Mouse (Mus musculus) gastrocnemius, postnatal 25 days (tissue): ENCODE results near the gene Dock2. TPM values are rescaled to one million over a fixed set of nuclear protein-coding genes. Genes with fewer than 3 reads are reported as not detected.

Source experiments
- DNase-seq: peaks from one replicate; pipeline ENCODE4 v3.0.0; 2022
- total RNA-seq, 2 experiments: library from RNA; stranded (reverse); gene quantifications; 1 replicate in 1 of 2; 2 replicates in 1 of 2; pipeline ENCODE4 v1.2.3; 2021

Dock2 gene
- total RNA-seq, 2 experiments from 2014 or later, result 0.69 to 1.1 TPM

DNA sequence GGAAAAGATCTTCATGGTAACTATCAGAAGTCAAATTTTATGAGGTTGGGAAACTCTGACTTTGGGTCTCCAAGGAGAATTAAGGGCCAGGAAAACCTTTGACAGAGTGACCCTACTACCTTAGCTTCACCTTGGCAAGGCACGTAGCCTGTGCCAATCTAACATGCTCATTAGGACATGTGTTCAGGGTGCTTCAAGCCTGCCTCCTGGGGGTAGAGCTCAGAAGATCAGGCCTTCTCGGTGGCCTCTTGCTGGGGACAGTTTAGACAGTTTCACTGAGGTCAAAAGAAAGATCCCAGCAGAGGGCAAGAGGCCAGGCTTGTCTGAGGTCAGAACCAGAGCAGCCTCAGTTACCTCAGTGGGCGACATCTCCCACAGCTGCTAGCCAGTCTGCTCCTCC is 590.0 kb downstream of the Dock2 start:
- DNase-seq, result no peak

DNA sequence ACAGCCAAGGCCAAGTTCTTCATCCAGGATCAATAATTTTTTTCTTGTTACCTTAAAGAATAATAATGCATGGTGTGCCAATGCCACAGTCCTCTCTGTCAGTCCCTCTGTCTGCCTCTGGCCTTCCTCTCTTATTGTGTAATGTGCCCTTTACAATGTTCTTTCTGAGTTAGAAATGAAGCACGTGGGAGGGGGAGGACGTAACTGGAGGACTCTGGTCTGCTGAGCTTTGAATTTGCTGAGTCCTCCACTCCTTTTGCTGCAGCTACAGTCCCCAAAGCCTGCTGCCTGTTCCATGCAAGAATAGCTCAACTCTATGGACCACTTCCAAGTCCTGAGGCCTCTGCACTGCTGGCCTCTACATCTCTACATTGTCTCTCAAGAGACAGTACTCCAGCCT is 599.4 kb downstream of the Dock2 start:
- DNase-seq, result no peak

DNA sequence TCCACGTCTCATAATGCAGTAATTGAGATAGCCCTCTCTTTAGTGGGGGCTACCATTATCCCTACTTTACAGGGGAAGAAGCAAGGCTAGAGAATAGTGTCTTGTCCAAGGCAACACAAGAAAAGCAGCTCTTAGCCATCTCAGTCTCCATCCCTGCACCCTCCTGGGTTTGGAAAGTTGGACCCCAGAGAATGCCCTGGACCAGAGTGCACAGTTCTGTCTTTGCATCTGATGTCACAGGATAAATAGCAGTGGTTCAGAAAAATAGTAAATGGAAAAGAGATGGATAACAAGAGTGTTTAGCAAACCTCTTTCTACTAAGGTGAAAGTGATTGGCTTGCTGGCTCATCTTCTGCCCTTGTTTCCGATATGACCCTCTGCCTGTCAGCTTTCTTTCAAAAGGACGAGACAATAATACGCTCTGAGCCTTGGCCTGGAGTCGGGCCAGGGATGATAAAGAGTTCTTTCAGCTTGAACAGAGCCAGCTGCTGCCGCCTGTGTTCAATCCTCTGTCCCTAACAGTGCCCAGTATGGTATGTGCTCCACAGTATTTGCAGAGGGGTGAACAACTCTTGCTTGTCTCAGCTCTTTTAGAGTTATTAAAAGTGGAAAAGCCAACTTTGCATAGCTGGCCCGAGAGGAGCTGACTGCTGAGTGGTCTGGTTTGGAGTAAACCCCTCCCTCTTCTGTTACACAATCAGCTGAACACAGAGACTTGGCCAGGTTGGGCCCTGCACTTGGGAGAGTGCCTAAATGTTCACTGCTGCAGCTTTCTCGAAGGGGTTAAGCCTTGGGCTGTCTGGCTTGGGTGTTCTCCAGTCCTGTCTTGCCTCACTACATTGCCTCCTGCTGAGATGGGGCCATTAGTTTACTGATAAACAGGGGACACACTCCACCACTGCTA is 602.2 kb downstream of the Dock2 start:
- DNase-seq, result peak; percentile 51

DNA sequence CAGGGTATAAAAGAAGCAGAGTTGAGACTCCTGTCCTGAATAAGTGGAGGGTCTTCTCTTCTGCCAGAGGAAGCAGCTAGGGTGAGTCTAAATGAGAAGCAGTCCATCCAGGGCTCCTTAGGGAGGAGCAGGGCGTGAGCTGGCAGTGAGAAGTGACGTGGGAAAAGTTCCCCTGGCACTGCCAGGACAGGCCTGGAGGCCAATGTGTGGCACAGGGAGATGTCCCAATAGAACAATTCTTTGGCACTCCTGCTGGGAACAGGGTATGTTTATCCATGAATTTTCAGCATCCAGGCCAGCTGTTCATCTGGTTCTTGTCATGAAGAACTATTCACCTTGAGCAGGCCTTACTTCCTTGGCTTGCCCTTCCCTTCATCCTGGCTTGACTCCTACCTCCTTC is 604.9 kb downstream of the Dock2 start:
- DNase-seq, result peak; percentile 23

Other genes starting within 250 kb of the Dock2 start
- gene Spdl1, start 49.7 kb upstream of the Dock2 start, total RNA-seq, result under 1 TPM; 0.18 to 0.54 TPM